Mouse (Mus musculus) brain, embryonic 14.5 days (tissue): ENCODE measurements around the gene Prss44. TPM values are rescaled to one million over a fixed set of nuclear protein-coding genes. Genes with fewer than 3 reads are reported as not detected.
A peak's percentile ranks its signal among the peaks of the same experiment; 100 is the strongest.
"Not testable (repeated sequence)": the region's sequence is repeated elsewhere in the genome, so short reads cannot be mapped to it uniquely, and the experiment has no call there.

Source experiments
- DNase-seq: peaks from one replicate; pipeline ENCODE4 v3.0.0-alpha.2; 2011; ENCODE audit warnings: low read depth
- CTCF ChIP-seq: fragments of 200-500 bp; IDR thresholded peaks from 2 replicates; pipeline ENCODE4 v1.5.1; 2012; ENCODE audit warnings: inconsistent platforms, mild to moderate bottlenecking, moderate library complexity, borderline replicate concordance; ENCODE audit not compliant: insufficient read depth, insufficient read length; ENCODE audit errors: extremely low read depth
- POLR2A ChIP-seq: fragments of 200-500 bp; IDR thresholded peaks from 2 replicates; pipeline ENCODE4 v1.6.1; 2012; ENCODE audit warnings: mild to moderate bottlenecking, inconsistent platforms, borderline replicate concordance; ENCODE audit not compliant: poor library complexity, insufficient read depth, insufficient read length, severe bottlenecking; ENCODE audit errors: extremely low read depth
- polyA plus RNA-seq: library from polyadenylated mRNA; depleted of rRNA; stranded (reverse); fragments of >200 nt; gene quantifications from 2 replicates; pipeline ENCODE4 v1.2.3, GENCODE M21; 2012

Prss44 gene
- polyA plus RNA-seq, 1 experiment = not detected

DNA sequence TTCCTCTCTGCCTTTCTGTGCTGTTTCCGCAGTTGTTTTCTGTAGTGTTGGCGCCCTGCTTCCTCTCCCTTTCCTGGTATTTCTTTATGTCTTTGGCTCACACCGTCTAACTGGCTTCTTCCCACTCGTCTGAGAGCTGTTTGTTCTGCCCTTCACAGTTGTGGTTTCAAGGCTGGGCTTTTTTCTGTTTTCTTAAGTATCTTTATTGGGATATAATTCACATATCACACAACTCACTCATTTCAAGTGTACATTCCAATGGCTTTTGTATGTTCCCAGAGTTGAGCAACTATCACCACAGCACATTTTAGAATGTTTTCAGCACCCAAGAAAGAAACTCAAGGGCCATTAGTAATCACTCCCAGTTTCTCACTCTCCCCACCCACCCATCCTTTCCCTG, 23.3 kb upstream of the Prss44 start:
- no peak for DNase-seq
- no peak for TF ChIP-seq POLR2A
- TF ChIP-seq CTCF = no peak

DNA sequence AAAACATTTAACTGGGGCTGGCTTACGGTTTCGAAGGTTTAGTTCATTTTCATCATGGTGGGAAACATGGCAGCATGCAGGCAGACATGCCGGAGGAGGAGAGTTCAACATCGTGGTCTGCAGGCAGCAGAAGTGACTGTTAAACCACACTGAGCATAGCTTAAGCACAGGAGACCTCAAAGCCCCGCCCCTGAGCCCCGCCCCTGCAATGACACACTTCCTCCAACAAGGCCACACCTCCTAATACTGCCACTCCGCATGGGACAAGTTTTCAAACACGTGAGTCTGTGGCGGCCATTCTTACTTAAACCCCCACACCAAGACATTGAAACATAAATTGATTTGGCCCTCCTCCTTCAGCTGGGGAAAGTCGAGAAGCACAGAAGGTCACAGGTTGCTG, 16.8 kb upstream of the Prss44 start:
- no peak for DNase-seq
- TF ChIP-seq CTCF (no peak), POLR2A (no peak)

DNA sequence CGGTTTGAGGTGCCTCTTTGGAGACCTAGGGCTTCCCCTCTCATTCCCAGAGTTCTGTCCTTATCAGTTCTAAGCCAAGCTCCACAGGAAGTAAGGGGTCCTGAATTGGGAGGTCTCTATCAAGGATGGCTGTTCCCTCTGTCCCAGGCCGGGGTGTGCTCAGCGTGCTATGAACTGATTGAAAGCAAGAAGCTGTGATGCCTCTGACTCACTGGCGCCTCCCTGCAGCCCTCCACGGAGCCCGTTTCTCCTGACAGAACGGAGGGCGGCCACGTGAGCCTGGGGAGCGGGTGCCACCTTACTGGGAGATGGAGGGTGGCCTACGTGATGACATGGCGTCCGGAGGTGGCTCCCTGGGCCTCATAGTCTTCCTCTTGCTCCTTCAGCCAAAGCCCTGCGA, 15.9 kb upstream of the Prss44 start, which contains the start of gene Prss42:
Prss42 (plus strand) TSS at position 301 of the 400 bp plus-strand sequence.
- TF ChIP-seq CTCF (no peak), POLR2A (no peak)
- no peak for DNase-seq

DNA sequence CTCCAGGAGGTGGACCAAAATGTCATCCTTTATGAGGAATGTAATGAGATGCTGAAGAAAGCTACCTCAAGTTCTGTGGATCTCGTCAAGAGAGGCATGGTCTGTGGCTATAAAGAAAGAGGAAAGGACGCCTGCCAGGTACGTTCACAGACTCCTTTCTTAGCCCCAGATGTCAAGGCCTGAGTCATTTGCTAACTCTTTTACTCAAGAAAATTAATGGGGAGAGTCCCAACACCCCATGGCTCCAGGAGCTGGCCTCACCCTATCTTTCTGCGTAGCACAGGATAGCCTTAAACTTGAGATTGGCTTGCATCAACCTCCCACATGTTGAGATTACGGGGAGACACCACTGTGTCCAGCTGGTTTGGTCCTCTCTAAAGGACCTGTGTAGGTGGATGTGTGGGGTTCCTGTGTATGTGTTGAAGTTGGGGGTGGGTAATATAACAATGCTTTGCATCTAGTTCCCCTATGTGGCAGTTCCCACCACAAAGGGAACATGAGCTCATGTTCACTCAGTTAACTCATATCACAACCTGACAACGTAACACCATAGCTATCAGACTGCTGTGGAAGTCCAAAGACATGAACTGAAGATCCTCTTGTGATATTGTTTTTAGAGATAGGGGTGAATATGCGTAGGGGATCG, 12.8 kb upstream of the Prss44 start:
- DNase-seq = no peak
- TF ChIP-seq POLR2A = no peak
- no peak for TF ChIP-seq CTCF

DNA sequence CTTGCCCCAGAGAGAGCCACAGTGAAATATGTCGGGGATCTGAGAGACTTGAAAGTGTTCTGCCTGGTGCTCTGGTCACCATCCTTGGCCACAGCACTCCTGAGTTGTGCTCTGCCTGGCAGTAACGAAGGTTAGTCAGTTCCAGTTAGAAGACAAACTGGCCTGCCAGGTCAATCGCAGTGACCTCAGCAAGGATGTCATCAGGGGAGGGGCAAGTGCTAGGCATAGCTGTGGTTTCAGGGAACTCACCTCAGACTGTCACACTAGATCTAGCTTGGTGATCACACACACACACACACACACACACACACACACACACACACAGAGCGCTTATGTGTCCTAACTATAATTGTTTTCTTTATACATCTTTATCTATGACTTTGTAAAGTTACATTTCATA, 10.5 kb upstream of the Prss44 start:
- DNase-seq = no peak
- TF ChIP-seq CTCF = no peak
- TF ChIP-seq POLR2A = no peak

DNA sequence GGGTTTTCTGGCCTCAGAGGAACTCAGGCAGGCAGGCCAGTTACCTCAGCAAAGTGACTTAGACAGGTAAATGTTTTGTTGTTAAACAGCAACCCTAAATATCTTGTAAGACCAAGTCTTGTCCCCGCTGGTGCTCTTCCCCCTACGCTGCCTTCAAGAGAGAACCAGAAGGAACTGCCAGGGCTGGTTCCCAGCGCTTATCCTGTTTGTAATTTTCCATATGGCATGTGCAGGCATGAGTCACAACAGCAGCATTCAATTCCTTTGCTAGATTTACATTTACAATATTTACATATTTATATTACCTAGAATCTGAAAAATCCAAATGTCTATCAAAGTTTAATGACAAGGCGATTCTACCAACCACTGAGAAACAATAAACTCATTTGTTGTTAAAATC, 3.7 kb upstream of the Prss44 start:
- no peak for DNase-seq
- TF ChIP-seq CTCF (no peak), POLR2A (no peak)

DNA sequence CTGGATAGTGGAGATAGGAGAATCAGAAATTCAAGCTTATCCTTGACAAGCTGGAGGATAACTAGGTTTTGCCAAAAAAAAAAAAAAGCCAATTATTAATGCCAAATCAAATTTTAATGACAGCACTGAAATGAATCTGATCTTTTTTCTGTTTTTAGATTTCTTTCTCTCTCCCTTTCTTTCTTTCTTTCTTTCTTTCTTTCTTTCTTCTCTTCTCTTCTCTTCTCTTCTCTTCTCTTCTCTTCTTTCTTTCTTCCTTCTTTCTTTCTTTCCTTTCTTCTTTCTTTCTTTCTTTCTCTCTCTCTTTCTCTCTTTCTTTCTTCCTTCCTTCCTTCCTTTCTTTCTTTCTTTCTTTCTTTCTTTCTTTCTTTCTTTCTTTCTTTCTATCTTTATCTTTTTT, 6.8 kb downstream of the Prss44 start:
- DNase-seq = not testable (repeated sequence)

DNA sequence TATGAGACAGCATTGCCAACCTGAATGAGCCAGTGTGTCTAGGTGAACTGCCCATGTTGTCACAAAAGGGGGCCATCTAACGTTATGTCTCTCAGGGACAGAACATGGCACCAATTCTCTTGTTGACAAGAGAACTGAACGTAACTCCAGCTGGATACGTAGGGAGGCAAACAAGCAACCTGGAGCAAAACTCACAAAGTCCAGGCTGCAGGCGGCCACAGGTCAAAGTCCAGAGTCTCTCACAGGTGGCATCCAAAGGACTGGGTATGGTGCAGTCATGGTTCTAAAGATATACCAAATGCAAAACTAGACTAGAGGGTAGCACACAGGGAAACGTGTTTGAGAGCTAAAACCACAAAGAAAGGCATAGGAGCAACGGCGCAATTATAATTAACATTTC, 7.6 kb downstream of the Prss44 start:
- TF ChIP-seq CTCF (no peak), POLR2A (no peak)

DNA sequence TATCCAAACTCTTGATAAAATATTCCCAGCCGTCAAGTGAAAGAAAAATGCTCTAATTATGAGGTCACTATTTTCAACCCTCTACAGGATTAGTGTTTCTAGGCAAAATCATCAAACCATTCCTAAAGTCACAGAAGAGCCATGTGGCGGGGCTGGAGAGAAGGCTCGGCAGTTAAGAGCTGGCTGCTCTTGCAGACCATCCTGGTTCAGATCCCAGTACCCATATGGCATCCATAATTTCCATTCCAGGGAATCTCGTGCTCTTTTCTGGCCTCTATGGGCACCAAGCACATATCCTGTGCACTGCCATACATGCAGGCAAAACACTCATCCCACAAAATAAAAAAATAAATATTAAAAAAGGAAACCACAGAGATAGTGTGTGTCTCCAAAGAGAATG, 11.6 kb downstream of the Prss44 start:
- DNase-seq = no peak
- TF ChIP-seq CTCF (no peak), POLR2A (no peak)

More for the DNA sequence above, 7.6 kb downstream of the Prss44 start:
- DNase-seq = no peak

DNA sequence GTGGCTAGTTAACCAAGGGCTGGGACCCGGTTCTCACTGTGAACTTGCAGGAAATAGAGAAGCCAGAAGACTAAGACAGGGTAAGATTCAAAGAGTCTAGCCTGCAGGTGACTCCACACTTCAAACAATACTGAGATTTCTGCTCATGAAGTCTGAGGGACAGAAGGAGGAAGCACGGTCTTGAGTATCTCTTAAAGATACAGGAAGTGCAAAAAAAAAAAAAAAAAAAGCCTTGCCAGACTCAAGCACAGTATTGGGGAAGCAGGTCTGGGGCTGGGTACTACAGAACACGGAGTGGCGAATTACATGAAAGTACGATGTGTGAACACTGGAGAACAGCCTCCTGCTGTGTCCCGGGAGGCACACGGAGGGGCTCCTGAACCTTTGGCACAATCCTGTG, 12.0 kb downstream of the Prss44 start:
- no peak for DNase-seq
- no peak for TF ChIP-seq CTCF
- no peak for TF ChIP-seq POLR2A

DNA sequence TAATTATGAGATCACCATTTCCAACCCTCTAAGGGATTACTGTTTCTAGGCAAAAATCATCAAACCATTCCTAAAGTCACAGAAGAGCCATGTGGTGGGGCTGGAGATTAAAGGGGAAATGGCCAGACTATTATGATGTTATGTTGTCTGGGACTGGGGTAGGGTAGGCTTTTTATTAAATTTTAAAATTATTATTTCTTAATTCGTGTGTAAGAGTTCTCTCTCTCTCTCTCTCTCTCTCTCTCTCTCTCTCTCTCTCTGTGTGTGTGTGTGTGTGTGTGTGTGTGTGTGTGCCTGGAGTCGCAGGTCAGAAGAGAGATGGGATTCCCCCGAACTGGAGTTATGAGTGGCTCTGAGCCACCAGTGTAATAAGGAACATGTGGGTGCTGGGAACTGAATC, 12.6 kb downstream of the Prss44 start, which contains the start of gene Prss43:
Prss43 (plus strand) TSS at position 301 of the 400 bp plus-strand sequence.
- no peak for TF ChIP-seq CTCF
- TF ChIP-seq POLR2A = no peak

DNA sequence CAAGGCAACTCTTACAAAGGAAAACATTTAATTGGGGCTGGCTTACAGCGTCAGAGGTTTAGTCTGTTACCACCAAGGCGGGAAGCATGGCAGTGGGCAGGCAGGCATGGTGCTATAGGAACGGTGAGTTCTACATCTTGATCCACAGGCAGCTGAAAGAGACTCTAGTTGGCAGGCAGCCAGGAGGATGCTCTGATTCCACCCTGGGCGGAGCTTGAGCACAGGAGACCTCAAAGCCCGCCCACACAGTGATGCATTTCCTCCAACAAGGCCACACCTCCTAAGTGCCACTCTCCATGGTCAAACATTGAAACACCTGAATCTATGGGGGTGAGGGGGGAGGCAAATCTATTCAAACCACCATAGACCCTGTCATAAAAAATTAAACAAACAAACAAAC, 19.2 kb downstream of the Prss44 start:
- peak; percentile 29 for DNase-seq
- TF ChIP-seq CTCF = no peak
- TF ChIP-seq POLR2A = no peak

More for the DNA sequence above, 12.6 kb downstream of the Prss44 start, which contains the start of gene Prss43:
- no peak for DNase-seq

DNA sequence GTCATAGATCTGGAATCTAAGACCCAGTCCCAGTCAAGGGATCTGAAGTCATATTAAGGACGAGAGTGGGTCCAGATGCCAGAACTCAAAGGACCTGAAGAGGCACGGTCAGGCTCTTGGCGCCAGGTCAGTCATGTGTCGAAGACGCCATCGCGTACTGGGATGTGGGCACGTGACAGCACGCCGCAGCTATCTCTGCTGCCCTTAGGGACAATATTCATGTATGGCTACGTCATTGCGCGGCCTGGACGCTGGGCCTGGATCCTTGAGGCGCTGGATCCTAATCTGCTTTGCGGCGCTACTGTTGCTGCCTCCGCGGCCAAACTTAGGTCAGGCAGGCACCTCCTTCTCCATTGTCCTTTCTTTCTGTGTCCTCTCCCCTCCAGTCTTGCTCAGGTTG, 20.6 kb downstream of the Prss44 start, which contains the start of gene Prss45:
Prss45 (plus strand) TSS at position 178 of the 400 bp plus-strand sequence.
- DNase-seq = no peak
- no peak for TF ChIP-seq CTCF
- no peak for TF ChIP-seq POLR2A

DNA sequence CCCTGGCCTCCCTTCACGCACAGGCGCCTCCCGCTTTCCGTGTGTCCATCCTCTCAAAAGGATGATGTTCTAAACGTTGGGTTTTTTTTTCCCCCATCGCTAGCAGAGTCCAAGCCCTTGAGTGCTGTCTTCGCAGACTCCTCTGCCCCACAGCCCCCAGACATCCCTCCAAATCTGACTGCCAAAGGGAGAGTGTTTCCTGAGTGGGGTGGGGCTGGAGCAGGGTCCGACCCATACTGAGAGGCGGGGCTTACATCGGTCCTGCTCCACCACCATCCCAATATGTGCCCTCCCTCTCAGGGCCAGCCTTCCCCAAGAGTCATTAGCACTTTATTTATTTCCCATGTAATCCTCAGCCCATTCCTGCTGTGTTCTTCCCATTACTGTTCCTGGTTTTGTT, 21.2 kb downstream of the Prss44 start:
- TF ChIP-seq POLR2A (no peak), CTCF (no peak)
- DNase-seq = no peak
